Mouse (Mus musculus): ENCODE data around the gene Gm27029. TPM values are rescaled to one million over a fixed set of nuclear protein-coding genes. Genes with fewer than 3 reads are reported as not detected.
"Not testable (repeated sequence)": the region's sequence is repeated elsewhere in the genome, so short reads cannot be mapped to it uniquely, and the experiment has no call there.

The Gm27029 gene
- polyA plus RNA-seq, 1 experiment from 2014 or later, result 7.5 TPM

GRCm38 (mm10) chr11:101438006-101438405 lies 13.4 kb upstream of the Gm27029 start:
- H3K36me3 ChIP-seq (ENCODE audit: control insufficient read depth, insufficient read depth, low read length), result peaks cover 12% of the 10 kb centered on the region
- H3K9me3 ChIP-seq (ENCODE audit: control insufficient read depth, low read length), result not testable (repeated sequence)
- 40% methylated on average over 3 of the region's 3 CpGs for WGBS

DNA sequence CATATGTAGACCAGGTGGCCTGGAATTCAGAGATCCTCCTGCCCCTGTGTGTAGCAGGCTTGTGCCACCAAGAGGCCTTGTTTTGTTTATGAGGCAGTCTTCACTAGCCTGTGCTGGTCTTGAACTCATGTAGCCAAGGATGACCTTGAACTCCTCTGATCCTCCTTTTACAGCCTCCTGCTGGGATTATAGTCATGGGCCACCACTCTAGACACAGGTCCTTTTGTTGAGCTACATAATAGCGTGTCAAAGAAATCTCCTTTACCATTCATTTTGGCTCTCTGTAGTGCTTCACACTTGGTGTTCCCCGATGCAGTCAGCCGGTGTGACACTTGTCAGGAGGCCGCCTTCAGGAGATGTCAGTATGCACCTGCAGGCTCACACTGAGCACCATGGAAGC lies 12.3 kb upstream of the Gm27029 start:
- WGBS, result 75% methylated on average over 4 of the region's 4 CpGs
- Histone ChIP-seq H3K9ac (ENCODE audit: low read length) (no peak overlapping the region), H3K4me2 (ENCODE audit: low read depth, low read length) (no peak overlapping the region), H3K27ac (ENCODE audit: low read length) (no peak overlapping the region), H3K9me3 (ENCODE audit: control insufficient read depth, low read length) (no peaks in the 10 kb centered on the region), H3K4me1 (replicated peaks; ENCODE audit: control insufficient read depth, insufficient read depth, low read length) (no peaks in the 10 kb centered on the region), H3K36me3 (ENCODE audit: control insufficient read depth, insufficient read depth, low read length) (peaks cover 16% of the 10 kb centered on the region), H3K27me3 (ENCODE audit: control insufficient read depth, insufficient read depth, low read depth, low read length) (no peaks in the 10 kb centered on the region), H3K4me3 (ENCODE audit: low read length) (no peak overlapping the region)
- ATAC-seq (ENCODE audit: low read depth), result no peak

More at GRCm38 (mm10) chr11:101438006-101438405, 13.4 kb upstream of the Gm27029 start:
- H3K9ac ChIP-seq (ENCODE audit: low read length); H3K4me2 ChIP-seq (ENCODE audit: low read depth, low read length); H3K27ac ChIP-seq (ENCODE audit: low read length); H3K4me1 ChIP-seq (replicated peaks; ENCODE audit: control insufficient read depth, insufficient read depth, low read length); H3K27me3 ChIP-seq (ENCODE audit: control insufficient read depth, insufficient read depth, low read depth, low read length); H3K4me3 ChIP-seq (ENCODE audit: low read length); ATAC-seq (ENCODE audit: low read depth): not testable (repeated sequence)

GRCm38 (mm10) chr11:101435831-101436230 lies 11.2 kb upstream of the Gm27029 start:
- Histone ChIP-seq H3K4me1 (replicated peaks; ENCODE audit: control insufficient read depth, insufficient read depth, low read length) (no peaks in the 10 kb centered on the region), H3K27ac (ENCODE audit: low read length) (no peak overlapping the region), H3K27me3 (ENCODE audit: control insufficient read depth, insufficient read depth, low read depth, low read length) (no peaks in the 10 kb centered on the region), H3K9ac (ENCODE audit: low read length) (no peak overlapping the region), H3K4me3 (ENCODE audit: low read length) (no peak overlapping the region), H3K4me2 (ENCODE audit: low read depth, low read length) (no peak overlapping the region), H3K9me3 (ENCODE audit: control insufficient read depth, low read length) (no peaks in the 10 kb centered on the region), H3K36me3 (ENCODE audit: control insufficient read depth, insufficient read depth, low read length) (peaks cover 22% of the 10 kb centered on the region)
- no peak for ATAC-seq (ENCODE audit: low read depth)
- 68% methylated on average over 4 of the region's 4 CpGs for WGBS

DNA sequence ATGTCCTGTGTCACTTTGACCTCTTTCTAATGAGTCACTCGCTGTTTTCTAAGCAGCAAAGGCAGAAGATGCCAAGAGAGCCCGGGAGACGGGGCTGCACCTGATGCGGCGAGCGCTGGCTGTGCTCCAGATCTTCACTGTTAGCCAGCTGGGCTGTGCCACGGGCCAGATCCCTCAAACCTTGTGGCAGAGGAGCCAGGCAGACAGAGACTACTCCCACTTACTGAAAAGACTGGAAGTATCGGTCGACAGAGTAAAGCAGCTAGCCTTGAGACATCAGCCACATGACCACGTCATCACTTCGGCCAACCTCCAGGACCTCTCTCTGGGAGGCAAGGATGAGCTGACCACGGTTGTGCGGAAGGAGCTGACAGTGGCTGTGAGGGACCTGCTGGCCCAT lies 8.8 kb upstream of the Gm27029 start:
- no peak overlapping the region for H3K4me2 ChIP-seq (ENCODE audit: low read depth, low read length)

GRCm38 (mm10) chr11:101431327-101431726 lies 6.7 kb upstream of the Gm27029 start:
- ATAC-seq (ENCODE audit: low read depth), result no peak
- H3K36me3 ChIP-seq (ENCODE audit: control insufficient read depth, insufficient read depth, low read length), result peaks cover 26% of the 10 kb centered on the region
- 89% methylated on average over 9 of the region's 9 CpGs for WGBS

More for the DNA sequence above, 8.8 kb upstream of the Gm27029 start:
- Histone ChIP-seq H3K27ac (ENCODE audit: low read length) (no peak overlapping the region), H3K4me3 (ENCODE audit: low read length) (no peak overlapping the region), H3K9me3 (ENCODE audit: control insufficient read depth, low read length) (no peaks in the 10 kb centered on the region), H3K36me3 (ENCODE audit: control insufficient read depth, insufficient read depth, low read length) (peaks cover 26% of the 10 kb centered on the region), H3K9ac (ENCODE audit: low read length) (no peak overlapping the region), H3K27me3 (ENCODE audit: control insufficient read depth, insufficient read depth, low read depth, low read length) (no peaks in the 10 kb centered on the region), H3K4me1 (replicated peaks; ENCODE audit: control insufficient read depth, insufficient read depth, low read length) (no peaks in the 10 kb centered on the region)
- 88% methylated on average over 13 of the region's 13 CpGs for WGBS
- ATAC-seq (ENCODE audit: low read depth), result no peak

DNA sequence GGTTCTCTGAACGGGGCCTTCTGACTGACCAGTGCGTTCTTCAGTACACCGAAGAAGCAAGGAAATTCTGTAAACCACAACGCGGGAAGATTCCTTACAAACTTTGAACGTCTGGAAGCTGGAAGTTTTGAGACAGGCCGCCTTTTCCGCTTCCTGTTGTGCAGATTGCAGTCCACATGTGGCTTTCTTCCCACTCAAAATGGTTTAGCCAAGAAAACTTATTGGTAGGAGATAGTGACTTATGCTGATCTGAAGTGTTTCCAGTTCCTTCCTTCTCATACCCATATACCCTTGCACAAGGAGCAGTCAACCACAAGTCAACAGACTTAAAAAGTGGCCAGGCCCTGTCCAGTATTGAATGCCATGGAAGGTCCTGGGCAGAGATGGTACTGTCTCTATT lies 1.6 kb upstream of the Gm27029 start:
- peak overlapping the region; percentile 82 for H3K4me2 ChIP-seq (ENCODE audit: low read depth, low read length)
- WGBS, result 47% methylated on average over 8 of the region's 8 CpGs
- ATAC-seq (ENCODE audit: low read depth), result no peak
- no peak overlapping the region for H3K27ac ChIP-seq (ENCODE audit: low read length)
- H3K4me3 ChIP-seq (ENCODE audit: low read length), result peak overlapping the region; percentile 79
- H3K9ac ChIP-seq (ENCODE audit: low read length), result peak overlapping the region; percentile 79
- H3K4me1 ChIP-seq (replicated peaks; ENCODE audit: control insufficient read depth, insufficient read depth, low read length), result peaks cover 15% of the 10 kb centered on the region
- H3K9me3 ChIP-seq (ENCODE audit: control insufficient read depth, low read length), result no peaks in the 10 kb centered on the region
- no peaks in the 10 kb centered on the region for H3K27me3 ChIP-seq (ENCODE audit: control insufficient read depth, insufficient read depth, low read depth, low read length)
- H3K36me3 ChIP-seq (ENCODE audit: control insufficient read depth, insufficient read depth, low read length), result peaks cover 5% of the 10 kb centered on the region

More at GRCm38 (mm10) chr11:101431327-101431726, 6.7 kb upstream of the Gm27029 start:
- Histone ChIP-seq H3K4me1 (replicated peaks; ENCODE audit: control insufficient read depth, insufficient read depth, low read length) (peaks cover 8% of the 10 kb centered on the region), H3K4me3 (ENCODE audit: low read length) (no peak overlapping the region), H3K9ac (ENCODE audit: low read length) (no peak overlapping the region), H3K4me2 (ENCODE audit: low read depth, low read length) (no peak overlapping the region), H3K27me3 (ENCODE audit: control insufficient read depth, insufficient read depth, low read depth, low read length) (no peaks in the 10 kb centered on the region), H3K27ac (ENCODE audit: low read length) (no peak overlapping the region), H3K9me3 (ENCODE audit: control insufficient read depth, low read length) (no peaks in the 10 kb centered on the region)

- peaks cover 15% of the 10 kb centered on the region for H3K4me1 ChIP-seq (replicated peaks; ENCODE audit: control insufficient read depth, insufficient read depth, low read length)
- H3K27ac ChIP-seq (ENCODE audit: low read length), result peak within 1 kb of the TSS; percentile 80
- WGBS, result under 1% methylated on average over 80 of the region's 81 CpGs
- ATAC-seq (ENCODE audit: low read depth), result peak; percentile 97
- peak within 1 kb of the TSS; percentile 82 for H3K4me2 ChIP-seq (ENCODE audit: low read depth, low read length)
- peaks cover 3% of the 10 kb centered on the region for H3K36me3 ChIP-seq (ENCODE audit: control insufficient read depth, insufficient read depth, low read length)
- no peaks in the 10 kb centered on the region for H3K27me3 ChIP-seq (ENCODE audit: control insufficient read depth, insufficient read depth, low read depth, low read length)
- peak within 1 kb of the TSS; percentile 79 for H3K4me3 ChIP-seq (ENCODE audit: low read length)
- H3K9me3 ChIP-seq (ENCODE audit: control insufficient read depth, low read length), result no peaks in the 10 kb centered on the region
- peak within 1 kb of the TSS; percentile 79 for H3K9ac ChIP-seq (ENCODE audit: low read length)
These were observed 573 bp upstream of the Gm27029 start, which contains the start of the genes Rundc1 and Ptges3l for GRCm38 (mm10) chr11:101424925-101425813. Gene Rundc1, plus strand, starts transcription at chr11:101425085. Gene Ptges3l, minus strand, starts transcription at chr11:101425333.

DNA sequence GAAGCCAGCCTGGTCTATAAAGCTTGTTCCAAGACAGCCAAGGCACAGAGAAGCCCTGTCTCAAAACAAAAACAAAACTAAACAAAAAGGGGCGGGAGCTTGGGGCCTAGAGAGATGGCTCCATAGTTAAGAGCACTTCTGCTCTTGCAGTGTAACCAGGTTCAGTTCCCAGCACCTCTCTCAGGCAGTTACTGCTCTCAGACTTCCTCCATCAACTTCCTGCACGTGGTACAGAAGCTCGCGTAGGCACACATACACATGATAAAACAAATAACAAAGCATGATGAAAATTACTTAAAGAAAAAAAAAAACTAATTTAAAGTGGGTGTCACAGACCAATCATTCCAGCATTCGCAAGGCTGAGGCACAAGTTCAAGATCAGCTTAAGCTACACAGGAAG lies 4.4 kb downstream of the Gm27029 start:
- 80% methylated on average over 5 of the region's 5 CpGs for WGBS
- H3K9me3 ChIP-seq (ENCODE audit: control insufficient read depth, low read length), result no peaks in the 10 kb centered on the region
- H3K27ac ChIP-seq (ENCODE audit: low read length), result no peak overlapping the region
- H3K36me3 ChIP-seq (ENCODE audit: control insufficient read depth, insufficient read depth, low read length), result no peaks in the 10 kb centered on the region
- no peaks in the 10 kb centered on the region for H3K27me3 ChIP-seq (ENCODE audit: control insufficient read depth, insufficient read depth, low read depth, low read length)
- no peak for ATAC-seq (ENCODE audit: low read depth)
- no peak overlapping the region for H3K4me2 ChIP-seq (ENCODE audit: low read depth, low read length)
- peaks cover 6% of the 10 kb centered on the region for H3K4me1 ChIP-seq (replicated peaks; ENCODE audit: control insufficient read depth, insufficient read depth, low read length)
- no peak overlapping the region for H3K4me3 ChIP-seq (ENCODE audit: low read length)
- no peak overlapping the region for H3K9ac ChIP-seq (ENCODE audit: low read length)

DNA sequence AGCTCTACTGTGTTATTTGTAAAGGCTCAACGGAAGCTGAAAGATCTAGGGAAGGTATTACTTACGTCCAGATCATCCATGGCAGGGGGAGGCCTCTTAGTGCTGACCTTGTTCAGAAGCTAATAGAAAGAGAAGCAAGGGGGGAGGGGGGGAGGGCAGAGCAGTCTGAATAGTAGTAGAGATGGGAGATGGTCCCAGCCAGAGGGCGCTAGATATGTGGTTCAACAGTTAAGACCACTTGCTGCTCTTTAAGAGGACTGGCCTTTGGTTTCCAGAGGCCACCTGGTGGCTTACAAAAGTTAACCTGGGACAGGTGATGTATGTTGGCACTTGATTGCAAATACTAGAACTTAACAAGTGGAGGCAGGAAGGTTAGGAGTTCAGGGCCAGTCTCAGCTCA lies 5.0 kb downstream of the Gm27029 start:
- H3K4me2 ChIP-seq (ENCODE audit: low read depth, low read length), result no peak overlapping the region
- no peak overlapping the region for H3K4me3 ChIP-seq (ENCODE audit: low read length)
- WGBS, result 33% methylated on average over 3 of the region's 3 CpGs
- H3K4me1 ChIP-seq (replicated peaks; ENCODE audit: control insufficient read depth, insufficient read depth, low read length), result peaks cover 6% of the 10 kb centered on the region
- no peak overlapping the region for H3K27ac ChIP-seq (ENCODE audit: low read length)
- no peak overlapping the region for H3K9ac ChIP-seq (ENCODE audit: low read length)
- no peaks in the 10 kb centered on the region for H3K36me3 ChIP-seq (ENCODE audit: control insufficient read depth, insufficient read depth, low read length)
- H3K27me3 ChIP-seq (ENCODE audit: control insufficient read depth, insufficient read depth, low read depth, low read length), result no peaks in the 10 kb centered on the region
- no peaks in the 10 kb centered on the region for H3K9me3 ChIP-seq (ENCODE audit: control insufficient read depth, low read length)
- ATAC-seq (ENCODE audit: low read depth), result no peak
